Mouse (Mus musculus) lung, postnatal 25 days (tissue): ENCODE results near the gene Polr1b.

Source experiments
- DNase-seq: peaks from one replicate; pipeline ENCODE4 v3.0.0; 2022; ENCODE audit warnings: low spot score

Gene Polr1b

GRCm38 (mm10) chr2:129118061-129118460 lies 17.3 kb downstream of the Polr1b start:
- DNase-seq = no peak

GRCm38 (mm10) chr2:129121986-129122385 lies 21.2 kb downstream of the Polr1b start:
- DNase-seq = no peak

GRCm38 (mm10) chr2:129129412-129129929 lies 28.7 kb downstream of the Polr1b start, which contains the start of gene Chchd5:
Gene Chchd5, plus strand, starts transcription at chr2:129129700.
- DNase-seq = peak; percentile 97

- peak; percentile 7 for DNase-seq
Measured at GRCm38 (mm10) chr2:129129987-129130545, 29.3 kb downstream of the Polr1b start.

GRCm38 (mm10) chr2:129130776-129131175 lies 30.0 kb downstream of the Polr1b start:
- DNase-seq = no peak

- no peak for DNase-seq
Measured at GRCm38 (mm10) chr2:129132231-129132630, 31.4 kb downstream of the Polr1b start.

- no peak for DNase-seq
Measured at GRCm38 (mm10) chr2:129133006-129133805, 32.4 kb downstream of the Polr1b start.

- DNase-seq = no peak
Measured at GRCm38 (mm10) chr2:129139906-129140305, 39.1 kb downstream of the Polr1b start.

- no peak for DNase-seq
Measured at GRCm38 (mm10) chr2:129148836-129149235, 48.0 kb downstream of the Polr1b start.

GRCm38 (mm10) chr2:129150386-129150785 lies 49.6 kb downstream of the Polr1b start:
- no peak for DNase-seq

- no peak for DNase-seq
Measured at GRCm38 (mm10) chr2:129151111-129151510, 50.3 kb downstream of the Polr1b start.

GRCm38 (mm10) chr2:129152751-129153150 lies 52.0 kb downstream of the Polr1b start:
- DNase-seq = no peak

- no peak for DNase-seq
Measured at GRCm38 (mm10) chr2:129164815-129165214, 64.0 kb downstream of the Polr1b start.

- DNase-seq = no peak
Measured at GRCm38 (mm10) chr2:129166466-129167463, 66.0 kb downstream of the Polr1b start.

- DNase-seq = no peak
Measured at GRCm38 (mm10) chr2:129173386-129173785, 72.6 kb downstream of the Polr1b start.

GRCm38 (mm10) chr2:129174474-129174873 lies 73.7 kb downstream of the Polr1b start:
- DNase-seq = peak; percentile 61

GRCm38 (mm10) chr2:129175636-129176035 lies 74.8 kb downstream of the Polr1b start:
- peak; percentile 32 for DNase-seq
